Mouse (Mus musculus) liver, postnatal 0 days (tissue): ENCODE measurements around the gene Mpst. TPM values are rescaled to one million over a fixed set of nuclear protein-coding genes. Genes with fewer than 3 reads are reported as not detected.

Source experiments
- ATAC-seq: fragments of 200-750 bp; cut with Nextera tagmentation; 2 replicates; pipeline ENCODE4 v1.8.0; 2017; ENCODE audit warnings: mild to moderate bottlenecking, moderate library complexity
- DNase-seq: peaks from one replicate; pipeline ENCODE4 v3.0.0-alpha.2; 2016
- H3K27ac ChIP-seq: fragments of 300-500 bp; sonication (generic); 2 replicates; pipeline ENCODE4 v1.5.1; 2014; ENCODE audit warnings: antibody characterized with exemption, moderate library complexity, mild to moderate bottlenecking, low read depth
- H3K27me3 ChIP-seq: fragments of 300-500 bp; sonication (generic); 2 replicates; pipeline ENCODE4 v1.6.1; 2014; ENCODE audit warnings: low read length, control low read depth, mixed read lengths; ENCODE audit not compliant: insufficient read depth
- H3K36me3 ChIP-seq: fragments of 300-500 bp; sonication (generic); replicated peaks from 2 replicates; pipeline ENCODE4 v1.6.1; 2014; ENCODE audit warnings: mild to moderate bottlenecking, control low read depth, low read length, moderate library complexity, mixed read lengths; ENCODE audit not compliant: insufficient read depth
- H3K4me1 ChIP-seq: fragments of 300-500 bp; sonication (generic); 2 replicates; pipeline ENCODE4 v1.6.1; 2014; ENCODE audit warnings: antibody characterized with exemption, mild to moderate bottlenecking, control low read depth; ENCODE audit not compliant: insufficient read depth
- H3K4me2 ChIP-seq: fragments of 300-500 bp; sonication (generic); 2 replicates; pipeline ENCODE4 v1.6.1; 2014; ENCODE audit warnings: low read depth, mild to moderate bottlenecking, low read length, moderate library complexity, mixed read lengths
- H3K4me3 ChIP-seq: fragments of 300-500 bp; sonication (generic); 2 replicates; pipeline ENCODE4 v1.5.1; 2014; ENCODE audit warnings: low read depth, low read length
- H3K9ac ChIP-seq: fragments of 300-500 bp; sonication (generic); replicated peaks from 2 replicates; pipeline ENCODE4 v1.6.1; 2014; ENCODE audit warnings: mild to moderate bottlenecking, moderate library complexity
- H3K9me3 ChIP-seq: fragments of 300-500 bp; sonication (generic); 2 replicates; pipeline ENCODE4 v1.6.1; 2016; ENCODE audit warnings: mild to moderate bottlenecking, control low read depth, low read length, mixed read lengths
- CTCF ChIP-seq: sonication (generic); IDR thresholded peaks from 2 replicates; pipeline ENCODE4 v1.5.1; 2016; ENCODE audit warnings: antibody characterized with exemption, low read depth
- EP300 ChIP-seq: IDR thresholded peaks from 2 replicates; pipeline ENCODE4 v1.6.1; 2016; ENCODE audit warnings: antibody characterized with exemption, low read depth, mild to moderate bottlenecking
- WGBS: fragments of 180-500 bp; shearing (Covaris S2); extraction: QIAGEN DNeasy Blood & Tissue Kit; methylation state at CpG from one replicate; pipeline ENCODE4 v1.1.7; 2014; ENCODE audit not compliant: insufficient replicate concordance; 5-methylcytosine and 5-hydroxymethylcytosine counted together
- polyA plus RNA-seq: library from polyadenylated mRNA; unstranded; fragments of >200 nt; fragmentation: Nextera tagmentation; extraction: Ambion mirVana; gene quantifications from 2 replicates; pipeline ENCODE4 v1.2.1, GENCODE M21; 2015

Gene Mpst
- polyA plus RNA-seq, 1 experiment from 2014 or later: 4.3 TPM

GRCm38 (mm10) chr15:78443857-78444256, 37.6 kb downstream of the Mpst start:
- DNase-seq: no peak
- H3K36me3 ChIP-seq: peaks cover 15% of the 10 kb centered on the region
- H3K4me3 ChIP-seq: no peak overlapping the region
- no peak overlapping the region for H3K4me2 ChIP-seq
- H3K27me3 ChIP-seq: no peaks in the 10 kb centered on the region
- 65% methylated on average over 6 of the region's 6 CpGs for WGBS
- ATAC-seq: no peak
- H3K27ac ChIP-seq: no peak overlapping the region
- no peak for TF ChIP-seq EP300
- no peak for TF ChIP-seq CTCF
- no peaks in the 10 kb centered on the region for H3K9me3 ChIP-seq
- H3K4me1 ChIP-seq: peaks cover 5% of the 10 kb centered on the region
- H3K9ac ChIP-seq: no peak overlapping the region

GRCm38 (mm10) chr15:78447121-78447520, 40.9 kb downstream of the Mpst start:
- Histone ChIP-seq H3K36me3 (peaks cover 12% of the 10 kb centered on the region), H3K4me2 (no peak overlapping the region), H3K9me3 (no peaks in the 10 kb centered on the region), H3K4me3 (no peak overlapping the region), H3K27ac (no peak overlapping the region), H3K27me3 (no peaks in the 10 kb centered on the region), H3K4me1 (peaks cover 17% of the 10 kb centered on the region), H3K9ac (no peak overlapping the region; the same call in 1 of the 2 replicates)
- WGBS: 46% methylated on average over 7 of the region's 7 CpGs
- no peak for ATAC-seq
- no peak for TF ChIP-seq CTCF
- TF ChIP-seq EP300: no peak
- DNase-seq: no peak

- Histone ChIP-seq H3K4me1 (peaks cover 17% of the 10 kb centered on the region), H3K9me3 (no peaks in the 10 kb centered on the region), H3K27me3 (no peaks in the 10 kb centered on the region), H3K9ac (0 out of 2 replicates have a peak overlapping the region, but pooled peaks have one; percentile 8), H3K4me2 (peak overlapping the region; percentile 68), H3K4me3 (peak overlapping the region; percentile 35), H3K27ac (peak overlapping the region; percentile 19), H3K36me3 (peaks cover 10% of the 10 kb centered on the region)
- TF ChIP-seq CTCF (peak; percentile 96), EP300 (no peak)
- DNase-seq (peak; percentile 95), ATAC-seq (peak; percentile 53)
- 2% methylated on average over 22 of the region's 22 CpGs for WGBS
Measured at GRCm38 (mm10) chr15:78447746-78448535, 41.7 kb downstream of the Mpst start.

GRCm38 (mm10) chr15:78449131-78449530, 42.9 kb downstream of the Mpst start:
- no peak for DNase-seq
- Histone ChIP-seq H3K27me3 (no peaks in the 10 kb centered on the region), H3K9ac (no peak overlapping the region), H3K9me3 (no peaks in the 10 kb centered on the region), H3K4me3 (no peak overlapping the region), H3K36me3 (peaks cover 6% of the 10 kb centered on the region), H3K27ac (peak overlapping the region; percentile 19), H3K4me2 (no peak overlapping the region), H3K4me1 (peaks cover 17% of the 10 kb centered on the region)
- no peak for TF ChIP-seq EP300
- no peak for TF ChIP-seq CTCF
- WGBS: 32% methylated on average over 6 of the region's 6 CpGs
- ATAC-seq: no peak

- peak; percentile 72 for DNase-seq
- H3K4me2 ChIP-seq: no peak overlapping the region
- H3K36me3 ChIP-seq: peaks cover 6% of the 10 kb centered on the region
- H3K9ac ChIP-seq: no peak overlapping the region
- H3K4me3 ChIP-seq: no peak overlapping the region
- peak; percentile 61 for ATAC-seq
- no peak for TF ChIP-seq CTCF
- no peak for TF ChIP-seq EP300
- H3K27me3 ChIP-seq: no peaks in the 10 kb centered on the region
- H3K27ac ChIP-seq: peak overlapping the region; percentile 19
- WGBS: 22% methylated on average over 7 of the region's 7 CpGs
- H3K9me3 ChIP-seq: no peaks in the 10 kb centered on the region
- H3K4me1 ChIP-seq: peaks cover 17% of the 10 kb centered on the region
Measured at GRCm38 (mm10) chr15:78449694-78450418, 43.6 kb downstream of the Mpst start.

- Histone ChIP-seq H3K4me3 (no peak overlapping the region), H3K4me2 (no peak overlapping the region), H3K4me1 (peaks cover 17% of the 10 kb centered on the region), H3K27ac (0 out of 2 replicates have a peak overlapping the region, but pooled peaks have one; percentile 2), H3K27me3 (no peaks in the 10 kb centered on the region), H3K36me3 (peaks cover 6% of the 10 kb centered on the region), H3K9ac (no peak overlapping the region), H3K9me3 (no peaks in the 10 kb centered on the region)
- peak; percentile 1; the same call in 1 of the 2 replicates for ATAC-seq
- 75% methylated on average over 6 of the region's 6 CpGs for WGBS
- DNase-seq: no peak
- TF ChIP-seq CTCF (0 out of 2 replicates have a peak, but pooled peaks have one; percentile 5), EP300 (no peak)
Measured at GRCm38 (mm10) chr15:78450419-78450768, 44.2 kb downstream of the Mpst start.
